Mouse (Mus musculus) bone marrow, adult 2 months (tissue): ENCODE data around the gene Rgs3. TPM values are rescaled to one million over a fixed set of nuclear protein-coding genes. Genes with fewer than 3 reads are reported as not detected.

Experiments
- H3K27ac ChIP-seq: fragments of 200-500 bp; 2 replicates; pipeline ENCODE4 v1.5.1; 2012; ENCODE audit warnings: low read depth, mild to moderate bottlenecking, control low read depth, inconsistent platforms, low read length; ENCODE audit not compliant: control insufficient read depth, poor library complexity, insufficient read depth
- H3K4me1 ChIP-seq: fragments of 200-500 bp; 2 replicates; pipeline ENCODE4 v1.6.1; 2011; ENCODE audit warnings: low read length; ENCODE audit not compliant: control insufficient read depth, insufficient read depth
- H3K4me3 ChIP-seq: fragments of 200-500 bp; replicated peaks from 2 replicates; pipeline ENCODE3; 2011; ENCODE audit warnings: mild to moderate bottlenecking, low read depth, low read length, control low read depth; ENCODE audit not compliant: control insufficient read depth
- CTCF ChIP-seq: fragments of 200-500 bp; IDR thresholded peaks from 2 replicates; pipeline ENCODE4 v1.5.1; 2011; ENCODE audit warnings: low read length, control low read depth; ENCODE audit not compliant: control insufficient read depth, insufficient read depth
- POLR2A ChIP-seq: fragments of 200-500 bp; IDR thresholded peaks from 2 replicates; pipeline ENCODE4 v1.6.1; 2011; ENCODE audit warnings: low read depth, mild to moderate bottlenecking, control low read depth, low read length, borderline replicate concordance; ENCODE audit not compliant: control insufficient read depth
- WGBS: fragments of 180-500 bp; shearing (Covaris S2); methylation state at CpG from one replicate; pipeline ENCODE4 v1.1.7; 2018; 5-methylcytosine and 5-hydroxymethylcytosine counted together
- polyA plus RNA-seq: library from polyadenylated mRNA; stranded (reverse); fragments of >200 nt; gene quantifications from 2 replicates; pipeline ENCODE4 v1.2.4, GENCODE M21; 2011; ENCODE audit warnings: low replicate concordance; ENCODE audit not compliant: missing spikeins, insufficient read depth, insufficient read length

Rgs3 gene
- polyA plus RNA-seq, 1 experiment = 27.0 TPM

DNA sequence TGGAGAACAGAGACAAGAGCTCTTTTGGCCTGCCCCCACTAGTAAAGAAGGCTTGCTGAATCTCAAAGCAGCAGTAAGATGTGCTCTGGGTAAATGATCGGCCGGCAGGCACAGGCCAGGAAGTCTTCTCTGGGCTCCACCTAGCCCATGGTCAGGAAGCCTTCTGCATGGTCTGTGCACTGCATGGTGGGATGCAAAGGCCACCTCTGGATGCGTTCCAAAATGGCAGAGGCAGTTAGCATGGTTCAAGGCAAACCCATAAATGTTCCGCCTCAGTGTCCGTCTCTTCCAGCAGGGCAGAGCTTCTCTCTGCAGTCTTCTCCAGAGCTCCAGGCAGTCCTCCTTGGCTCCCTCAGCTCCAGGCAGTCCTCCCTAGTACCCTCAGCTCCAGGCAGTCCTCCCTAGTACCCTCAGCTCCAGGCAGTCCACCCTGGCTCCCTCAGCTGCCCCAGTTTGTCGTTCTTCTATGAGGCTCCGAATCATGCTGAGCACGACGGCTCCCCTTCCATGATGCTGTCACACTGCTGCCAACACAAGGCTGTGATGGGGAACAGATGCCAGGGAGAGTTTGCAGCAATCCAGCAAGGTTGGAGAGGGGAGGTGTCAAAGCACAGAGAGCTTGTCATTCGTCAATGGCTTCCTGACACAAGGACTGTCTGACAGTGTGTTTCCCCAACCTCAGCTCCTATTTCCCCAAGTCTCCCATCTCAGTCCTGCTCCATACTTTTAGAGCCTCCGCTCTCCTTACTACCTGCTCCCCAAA, 84.6 kb downstream of the Rgs3 start:
- no peak overlapping the region for H3K4me3 ChIP-seq
- 81% methylated on average over 11 of the region's 11 CpGs for WGBS
- peaks cover 3% of the 10 kb centered on the region for H3K4me1 ChIP-seq
- no peak overlapping the region for H3K27ac ChIP-seq
- no peak for TF ChIP-seq CTCF

DNA sequence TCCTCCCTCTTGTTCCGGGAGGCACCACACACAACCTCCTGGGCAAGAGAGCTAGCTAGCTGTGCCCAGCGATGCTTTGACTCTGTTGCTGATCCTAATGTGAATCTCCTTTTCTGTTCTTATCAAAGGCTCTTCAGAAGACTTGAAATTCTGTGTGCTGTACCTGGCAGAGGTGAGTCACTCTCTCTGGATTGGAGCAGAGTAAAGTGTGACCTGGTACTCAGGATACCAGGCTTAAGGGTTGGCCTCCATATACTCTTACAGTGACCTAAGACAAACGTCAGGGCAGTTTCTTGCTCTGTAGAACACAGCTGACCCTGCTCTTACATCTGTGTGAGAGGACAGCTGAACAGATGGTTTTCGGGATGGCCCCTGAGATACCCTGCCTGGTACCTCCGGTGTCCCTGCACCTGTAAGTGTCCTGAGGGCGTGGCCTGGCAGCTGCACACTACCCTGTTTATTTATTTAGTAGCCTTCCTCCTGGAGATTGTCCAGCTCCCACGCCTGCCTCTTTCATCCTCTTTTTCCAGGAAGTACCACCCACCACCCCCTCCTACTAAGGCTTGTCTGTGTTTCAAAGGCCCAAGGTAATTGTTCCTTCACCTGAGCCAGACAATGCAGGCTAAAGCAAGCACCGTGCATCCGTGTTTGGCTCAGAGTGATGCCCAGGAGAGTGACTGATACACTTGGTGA, 87.1 kb downstream of the Rgs3 start:
- no peaks in the 10 kb centered on the region for H3K4me1 ChIP-seq
- no peak overlapping the region for H3K4me3 ChIP-seq
- 71% methylated on average over 9 of the region's 9 CpGs for WGBS
- H3K27ac ChIP-seq = no peak overlapping the region
- no peak for TF ChIP-seq CTCF
- no peak for TF ChIP-seq POLR2A

- no peak for TF ChIP-seq POLR2A
- TF ChIP-seq CTCF = no peak
- 69% methylated on average over 3 of the region's 3 CpGs for WGBS
- H3K4me3 ChIP-seq = no peak overlapping the region
- no peak overlapping the region for H3K27ac ChIP-seq
- no peaks in the 10 kb centered on the region; the same call in none of the 2 replicates for H3K4me1 ChIP-seq
Observed at GRCm38 (mm10) chr4:62648848-62649247, 89.2 kb downstream of the Rgs3 start.

DNA sequence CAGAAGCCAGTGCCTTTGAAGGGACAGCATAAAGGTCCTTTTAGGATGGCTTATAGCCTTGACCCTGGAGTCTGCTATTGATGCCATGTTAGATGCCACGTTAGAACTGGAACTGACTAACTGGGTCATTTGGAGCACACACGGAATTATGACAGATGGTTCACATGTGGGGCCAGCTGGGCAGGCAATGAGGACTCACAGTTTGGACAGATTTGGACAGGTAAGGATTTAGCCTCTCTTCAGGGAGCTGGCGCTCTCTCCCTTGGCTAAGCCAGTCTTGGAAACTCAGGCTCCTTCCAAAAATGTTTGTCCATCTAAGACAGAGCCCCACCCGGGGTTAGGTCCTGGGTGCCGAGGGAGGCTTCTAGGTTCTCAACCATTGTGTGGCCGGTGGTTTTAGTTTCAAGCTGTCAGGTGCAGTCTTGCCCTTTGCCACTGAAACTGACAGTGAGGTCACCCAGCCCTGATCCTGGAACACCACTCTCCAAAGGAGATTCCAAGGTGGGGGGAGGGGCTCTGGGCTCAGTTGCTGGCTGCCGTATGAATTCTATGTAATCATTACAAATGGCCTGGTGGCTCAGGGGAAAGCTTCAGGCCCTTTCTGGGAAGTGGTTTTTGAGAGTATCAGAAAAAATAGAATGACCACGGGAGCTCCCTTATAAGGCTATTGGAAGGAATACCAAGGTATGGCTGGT, 90.0 kb downstream of the Rgs3 start:
- Histone ChIP-seq H3K4me3 (no peak overlapping the region), H3K4me1 (no peaks in the 10 kb centered on the region; the same call in none of the 2 replicates), H3K27ac (no peak overlapping the region)
- TF ChIP-seq POLR2A = no peak
- no peak for TF ChIP-seq CTCF
- WGBS = 81% methylated on average over 8 of the region's 8 CpGs

DNA sequence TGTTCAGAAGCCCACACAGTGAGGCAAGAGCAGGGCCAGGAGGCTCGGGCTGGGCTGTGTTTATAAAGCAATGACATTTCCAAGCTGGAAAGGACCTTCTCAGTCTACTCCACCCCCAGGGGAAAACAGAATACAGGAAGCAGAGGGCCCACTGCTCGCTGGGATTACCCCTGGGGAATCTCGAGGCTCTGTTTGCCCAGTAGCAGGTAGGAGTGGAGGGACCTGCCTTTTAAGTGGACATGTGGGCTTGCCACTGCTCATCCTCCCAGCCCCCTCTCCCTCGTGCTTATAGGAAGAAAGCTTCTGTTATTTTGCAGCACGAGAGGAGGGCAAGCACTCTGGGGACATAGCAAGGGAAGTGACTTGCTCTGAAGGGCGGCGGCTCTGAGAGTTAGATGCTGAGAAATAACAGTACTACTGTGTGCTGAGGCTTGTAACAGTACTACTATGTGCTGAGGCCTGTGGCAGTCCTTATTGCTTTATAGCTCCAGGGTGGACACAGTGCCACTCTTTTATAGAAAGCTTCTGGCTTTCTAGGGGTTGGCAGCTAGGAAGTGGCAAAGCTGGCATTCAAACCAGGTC, 91.6 kb downstream of the Rgs3 start:
- Histone ChIP-seq H3K27ac (no peak overlapping the region), H3K4me1 (no peaks in the 10 kb centered on the region; the same call in none of the 2 replicates), H3K4me3 (no peak overlapping the region)
- TF ChIP-seq CTCF (no peak), POLR2A (no peak)
- WGBS = 46% methylated on average over 7 of the region's 7 CpGs

DNA sequence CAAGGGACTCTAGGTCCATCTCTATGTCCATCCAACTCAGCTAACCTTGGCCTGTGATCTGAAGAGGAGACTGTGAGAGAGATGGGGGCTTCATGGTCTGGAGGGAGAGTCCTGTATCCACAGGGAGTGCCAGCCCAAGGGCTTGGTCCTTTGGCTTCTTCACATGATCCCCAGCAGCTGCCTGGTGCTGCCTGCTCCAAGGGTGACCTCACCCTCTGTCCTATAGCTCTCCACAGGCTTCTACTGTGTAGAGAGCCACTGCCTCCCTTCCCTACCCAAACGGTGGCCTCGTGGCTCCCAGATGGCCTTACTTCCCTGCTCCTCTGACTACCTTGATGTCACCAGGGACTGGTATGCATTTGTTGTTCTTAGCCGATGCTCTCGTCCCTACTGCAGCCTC, 92.6 kb downstream of the Rgs3 start:
- no peak overlapping the region for H3K4me3 ChIP-seq
- no peaks in the 10 kb centered on the region; the same call in none of the 2 replicates for H3K4me1 ChIP-seq
- TF ChIP-seq CTCF (no peak), POLR2A (no peak)
- no peak overlapping the region for H3K27ac ChIP-seq
- 84% methylated on average over 4 of the region's 4 CpGs for WGBS

DNA sequence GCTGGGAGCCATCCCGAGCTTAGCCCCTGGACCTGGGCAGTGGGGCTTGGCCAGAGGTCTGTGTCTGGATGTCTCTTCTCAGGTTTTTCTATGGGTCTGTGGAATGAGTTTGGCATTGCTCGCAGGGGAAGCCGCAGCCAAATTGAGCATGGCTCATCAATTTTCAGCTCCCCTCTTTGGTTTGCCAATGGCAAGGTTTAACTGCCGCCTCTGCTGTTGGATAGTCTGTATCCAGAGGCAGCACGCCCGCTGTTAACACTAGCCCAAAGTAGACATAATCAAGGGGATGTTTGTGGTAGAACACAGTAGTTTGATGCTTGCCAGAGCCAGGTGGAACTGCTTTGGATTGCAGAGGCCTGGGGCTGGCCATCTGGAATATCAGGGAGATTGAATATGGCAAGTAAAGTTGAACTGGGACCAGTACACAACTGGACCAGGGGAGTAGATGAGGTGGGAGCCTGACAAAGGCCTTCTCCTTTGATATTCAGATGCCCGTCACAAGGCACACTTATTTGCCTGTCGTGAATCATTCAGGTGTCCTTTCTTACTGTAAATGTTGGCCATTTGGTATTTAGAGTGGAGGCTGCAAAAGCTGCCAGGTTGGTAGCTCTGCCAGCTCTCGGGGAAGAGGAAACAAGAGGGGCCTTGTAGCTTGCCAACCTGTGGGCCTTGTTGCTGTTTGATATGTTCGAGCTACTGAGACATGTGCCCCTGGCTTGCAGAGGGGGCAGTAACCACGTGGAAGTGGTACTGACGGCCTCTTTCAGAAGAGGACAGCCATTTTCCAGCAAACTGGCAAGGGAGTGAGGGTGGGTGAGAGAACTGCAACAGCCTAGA, 93.5 kb downstream of the Rgs3 start:
- TF ChIP-seq CTCF (no peak), POLR2A (no peak)
- Histone ChIP-seq H3K4me1 (no peaks in the 10 kb centered on the region; the same call in none of the 2 replicates), H3K27ac (peak overlapping the region; percentile 34; the same call in 1 of the 2 replicates), H3K4me3 (no peak overlapping the region)
- WGBS = 75% methylated on average over 12 of the region's 12 CpGs
